Mouse (Mus musculus) small intestine, adult 2 months (tissue): ENCODE results near the gene Adh5. TPM values are rescaled to one million over a fixed set of nuclear protein-coding genes. Genes with fewer than 3 reads are reported as not detected.

Experiments
- H3K27ac ChIP-seq: fragments of 200-500 bp; 2 replicates; pipeline ENCODE4 v1.5.1; 2012; ENCODE audit warnings: low read depth, low read length, control low read depth, inconsistent platforms; ENCODE audit not compliant: insufficient read depth
- H3K27me3 ChIP-seq: fragments of 200-500 bp; 2 replicates; pipeline ENCODE4 v1.6.1; 2012; ENCODE audit warnings: mild to moderate bottlenecking, moderate library complexity, low read length, inconsistent platforms; ENCODE audit not compliant: control insufficient read depth, insufficient read depth
- H3K36me3 ChIP-seq: fragments of 200-500 bp; 2 replicates; pipeline ENCODE4 v1.6.1; 2012; ENCODE audit warnings: mild to moderate bottlenecking, low read length, control low read depth, inconsistent platforms; ENCODE audit not compliant: control insufficient read depth, insufficient read depth
- H3K4me1 ChIP-seq: fragments of 200-500 bp; 2 replicates; pipeline ENCODE4 v1.6.1; 2012; ENCODE audit warnings: low read length, inconsistent platforms, mixed read lengths; ENCODE audit not compliant: control insufficient read depth, insufficient read depth, insufficient read length
- H3K4me3 ChIP-seq: fragments of 200-500 bp; 2 replicates; pipeline ENCODE4 v1.5.1; 2012; ENCODE audit warnings: low read depth, mild to moderate bottlenecking, control low read depth, inconsistent platforms, low read length, moderate library complexity
- CTCF ChIP-seq: fragments of 200-500 bp; IDR thresholded peaks from 2 replicates; pipeline ENCODE4 v1.5.1; 2012; ENCODE audit warnings: low read depth, mild to moderate bottlenecking, control low read depth, inconsistent platforms, low read length, moderate library complexity, mixed read lengths; ENCODE audit not compliant: insufficient replicate concordance, insufficient read length; ENCODE audit errors: extremely low read depth
- POLR2A ChIP-seq: fragments of 200-500 bp; IDR thresholded peaks from 2 replicates; pipeline ENCODE4 v1.6.1; 2012; ENCODE audit warnings: low read depth, mild to moderate bottlenecking, control low read depth, inconsistent platforms, low read length, moderate library complexity
- WGBS: fragments of 180-500 bp; shearing (Covaris S2); methylation state at CpG from one replicate; pipeline ENCODE4 v1.1.7; 2018; 5-methylcytosine and 5-hydroxymethylcytosine counted together
- polyA plus RNA-seq: library from polyadenylated mRNA; depleted of rRNA; stranded (reverse); fragments of >200 nt; gene quantifications from 2 replicates; pipeline ENCODE4 v1.2.3, GENCODE M21; 2012; rRNA removed

Gene Adh5
- polyA plus RNA-seq, 1 experiment: 8.4 TPM

GRCm38 (mm10) chr3:138494565-138494964, 51.7 kb downstream of the Adh5 start:
- H3K36me3 ChIP-seq: no peaks in the 10 kb centered on the region
- H3K27ac ChIP-seq: no peak overlapping the region
- TF ChIP-seq CTCF (no peak), POLR2A (no peak)
- H3K27me3 ChIP-seq: no peaks in the 10 kb centered on the region
- no peaks in the 10 kb centered on the region for H3K4me1 ChIP-seq
- H3K4me3 ChIP-seq: no peak overlapping the region
- WGBS: 28% methylated on average over 1 of the region's 1 CpGs

GRCm38 (mm10) chr3:138495166-138496145, 52.6 kb downstream of the Adh5 start:
- Histone ChIP-seq H3K4me3 (no peak overlapping the region), H3K27ac (no peak overlapping the region), H3K36me3 (no peaks in the 10 kb centered on the region), H3K27me3 (no peaks in the 10 kb centered on the region), H3K4me1 (no peaks in the 10 kb centered on the region)
- WGBS: 58% methylated on average over 11 of the region's 11 CpGs
- no peak for TF ChIP-seq CTCF
- no peak for TF ChIP-seq POLR2A

- H3K27ac ChIP-seq: no peak overlapping the region
- TF ChIP-seq POLR2A (no peak), CTCF (no peak)
- WGBS: 72% methylated on average over 4 of the region's 4 CpGs
- no peaks in the 10 kb centered on the region for H3K36me3 ChIP-seq
- no peaks in the 10 kb centered on the region; the same call in 1 of the 2 replicates for H3K4me1 ChIP-seq
- H3K27me3 ChIP-seq: no peaks in the 10 kb centered on the region
- no peak overlapping the region for H3K4me3 ChIP-seq
Measured at GRCm38 (mm10) chr3:138498731-138499130, 55.8 kb downstream of the Adh5 start.

- WGBS: 67% methylated on average over 15 of the region's 15 CpGs
- TF ChIP-seq POLR2A (no peak), CTCF (no peak)
- no peaks in the 10 kb centered on the region for H3K36me3 ChIP-seq
- no peaks in the 10 kb centered on the region; the same call in 1 of the 2 replicates for H3K4me1 ChIP-seq
- H3K27me3 ChIP-seq: no peaks in the 10 kb centered on the region
- no peak overlapping the region for H3K27ac ChIP-seq
- no peak overlapping the region for H3K4me3 ChIP-seq
Measured at GRCm38 (mm10) chr3:138499854-138500740, 57.2 kb downstream of the Adh5 start.

- Histone ChIP-seq H3K4me1 (no peaks in the 10 kb centered on the region; the same call in 1 of the 2 replicates), H3K27me3 (no peaks in the 10 kb centered on the region), H3K27ac (no peak overlapping the region), H3K36me3 (no peaks in the 10 kb centered on the region), H3K4me3 (no peak overlapping the region)
- TF ChIP-seq POLR2A (no peak), CTCF (no peak)
- WGBS: 86% methylated on average over 11 of the region's 11 CpGs
Measured at GRCm38 (mm10) chr3:138503754-138504153, 60.9 kb downstream of the Adh5 start.

Other genes with a start within 250 kb of the Adh5 start
- gene 4930579F01Rik, start 249.3 kb upstream of the Adh5 start, polyA plus RNA-seq: not detected in 2 replicates
- gene Adh7, start 225.3 kb upstream of the Adh5 start, polyA plus RNA-seq: 0.08 and 1.0 TPM in 2 replicates
- gene Adh1, start 182.1 kb upstream of the Adh5 start, polyA plus RNA-seq: 137 and 221 TPM in 2 replicates
- gene Adh6a, start 129.8 kb upstream of the Adh5 start, polyA plus RNA-seq: 76.3 and 89.5 TPM in 2 replicates
- gene Adh6b, start 101.3 kb upstream of the Adh5 start, polyA plus RNA-seq: not detected in 2 replicates
- gene Adh4, start 27.6 kb upstream of the Adh5 start, polyA plus RNA-seq: 1.7 and 11.8 TPM in 2 replicates
- gene Metap1, start 46.4 kb downstream of the Adh5 start, polyA plus RNA-seq: 4.5 and 6.6 TPM in 2 replicates
- 2.6 and 5.4 TPM in 2 replicates for gene Eif4e, start 83.1 kb downstream of the Adh5 start, polyA plus RNA-seq